Mouse (Mus musculus) testis, postnatal 14 days (tissue): ENCODE results near the gene Ces2a.

Experiments used
- DNase-seq: peaks from one replicate; pipeline ENCODE4 v3.0.0; 2021; ENCODE audit warnings: low spot score

Ces2a gene

GRCm38 (mm10) chr8:104733753-104734152 lies at the start of gene Ces2a:
Ces2a (plus strand) TSS chr8:104734003.
- no peak for DNase-seq

- no peak for DNase-seq
These were observed 45.4 kb upstream of the Ces2a start for GRCm38 (mm10) chr8:104688433-104688832.

GRCm38 (mm10) chr8:104698556-104698955 lies 35.2 kb upstream of the Ces2a start:
- no peak for DNase-seq

GRCm38 (mm10) chr8:104701900-104702299 lies 31.9 kb upstream of the Ces2a start:
- no peak for DNase-seq

- DNase-seq: no peak
These were observed 12.6 kb upstream of the Ces2a start for GRCm38 (mm10) chr8:104721166-104721565.

- DNase-seq: no peak
These were observed 2.4 kb upstream of the Ces2a start for GRCm38 (mm10) chr8:104731451-104731850.

GRCm38 (mm10) chr8:104731969-104732368 lies 1.8 kb upstream of the Ces2a start:
- no peak for DNase-seq

- no peak for DNase-seq
These were observed 8.2 kb downstream of the Ces2a start for GRCm38 (mm10) chr8:104742039-104742438.

GRCm38 (mm10) chr8:104743410-104743809 lies 9.6 kb downstream of the Ces2a start:
- DNase-seq: no peak

GRCm38 (mm10) chr8:104752818-104753217 lies 19.0 kb downstream of the Ces2a start:
- no peak for DNase-seq

- DNase-seq: no peak
These were observed 23.8 kb downstream of the Ces2a start for GRCm38 (mm10) chr8:104757621-104758020.

GRCm38 (mm10) chr8:104758209-104758608 lies 24.4 kb downstream of the Ces2a start:
- no peak for DNase-seq

- DNase-seq: no peak
These were observed 27.3 kb downstream of the Ces2a start for GRCm38 (mm10) chr8:104761126-104761525.

GRCm38 (mm10) chr8:104766485-104766884 lies 32.7 kb downstream of the Ces2a start:
- DNase-seq: no peak

GRCm38 (mm10) chr8:104770365-104770764 lies 36.6 kb downstream of the Ces2a start:
- DNase-seq: no peak

- no peak for DNase-seq
These were observed 53.2 kb downstream of the Ces2a start for GRCm38 (mm10) chr8:104787049-104787448.

- no peak for DNase-seq
These were observed 55.1 kb downstream of the Ces2a start for GRCm38 (mm10) chr8:104788929-104789328.

- no peak for DNase-seq
These were observed 56.3 kb downstream of the Ces2a start for GRCm38 (mm10) chr8:104789886-104790680.
